In genomic region chr13:116941280-116942015, GRCm38 (mm10) we compare ENCODE assay signal across 12 mouse cellular contexts.
DNase-seq lines count a peak whose midpoint lies in the region; ATAC-seq lines count a peak whose summit lies in the region.
"Had no signal": no experiment of that assay in that cellular context is flagged by ENCODE, and none has a peak within 500 bp of the region (broad histone marks: within the 10 kb centered on the region; RNA-seq: fewer than 3 reads in every experiment).

No protein-coding gene starts in this region.

- no peak overlapping the region for H3K9ac ChIP-seq in limb, embryonic 11.5 days (ENCODE audit: low read length)
- H3K9ac ChIP-seq in embryonic facial prominence, embryonic 12.5 days, result no peak overlapping the region
- H3K9ac ChIP-seq in hindbrain, embryonic 14.5 days, result no peak overlapping the region
- no peak overlapping the region for H3K9ac ChIP-seq in neural tube, embryonic 15.5 days (replicated peaks)
- H3K9ac ChIP-seq: heart, embryonic 13.5 days; intestine, embryonic 15.5 days; limb, embryonic 15.5 days; lung, embryonic 15.5 days had no signal

- DNase-seq in limb, embryonic 11.5 days (ENCODE audit: low spot score), result no peak
- no peak for DNase-seq in limb, embryonic 10.5 days (ENCODE audit: low spot score)
- no peak for DNase-seq in hindbrain, embryonic 14.5 days (ENCODE audit: low spot score)
- no peak for DNase-seq in spleen, adult 12 weeks (ENCODE audit: low spot score)
- DNase-seq: cerebellum, adult 2 months had no signal

- no peaks in the 10 kb centered on the region for H3K27me3 ChIP-seq in limb, embryonic 11.5 days (ENCODE audit: control insufficient read depth, insufficient read depth, low read length)
- no peaks in the 10 kb centered on the region for H3K27me3 ChIP-seq in limb, embryonic 10.5 days (ENCODE audit: low read depth, poor library complexity, severe bottlenecking)
- H3K27me3 ChIP-seq in embryonic facial prominence, embryonic 12.5 days, result no peaks in the 10 kb centered on the region
- no peaks in the 10 kb centered on the region for H3K27me3 ChIP-seq in hindbrain, embryonic 14.5 days (ENCODE audit: control insufficient read depth, insufficient read depth, low read length)
- H3K27me3 ChIP-seq in neural tube, embryonic 15.5 days (replicated peaks), result no peaks in the 10 kb centered on the region
- H3K27me3 ChIP-seq: heart, embryonic 13.5 days; intestine, embryonic 15.5 days; limb, embryonic 15.5 days; lung, embryonic 15.5 days had no signal

- no peaks in the 10 kb centered on the region for H3K9me3 ChIP-seq in limb, embryonic 11.5 days (ENCODE audit: control insufficient read depth, low read length)
- H3K9me3 ChIP-seq in limb, embryonic 10.5 days (replicated peaks), result no peaks in the 10 kb centered on the region
- H3K9me3 ChIP-seq in embryonic facial prominence, embryonic 12.5 days, result no peaks in the 10 kb centered on the region
- H3K9me3 ChIP-seq in hindbrain, embryonic 14.5 days (ENCODE audit: control insufficient read depth, low read length), result no peaks in the 10 kb centered on the region
- H3K9me3 ChIP-seq in neural tube, embryonic 15.5 days (replicated peaks), result no peaks in the 10 kb centered on the region
- H3K9me3 ChIP-seq: heart, embryonic 13.5 days; intestine, embryonic 15.5 days; limb, embryonic 15.5 days; lung, embryonic 15.5 days had no signal

- no peaks in the 10 kb centered on the region for H3K36me3 ChIP-seq in limb, embryonic 11.5 days (ENCODE audit: control insufficient read depth, insufficient read depth, low read length)
- H3K36me3 ChIP-seq in limb, embryonic 10.5 days, result 0 out of 2 replicates have a peak, but pooled peaks cover 2% of the 10 kb centered on the region
- H3K36me3 ChIP-seq in embryonic facial prominence, embryonic 12.5 days, result no peaks in the 10 kb centered on the region
- no peaks in the 10 kb centered on the region for H3K36me3 ChIP-seq in hindbrain, embryonic 14.5 days (replicated peaks; ENCODE audit: control insufficient read depth, insufficient read depth)
- no peaks in the 10 kb centered on the region for H3K36me3 ChIP-seq in neural tube, embryonic 15.5 days
- H3K36me3 ChIP-seq: intestine, embryonic 15.5 days; limb, embryonic 15.5 days; lung, embryonic 15.5 days had no signal

- H3K4me2 ChIP-seq in limb, embryonic 11.5 days (ENCODE audit: low read depth, severe bottlenecking), result no peak overlapping the region
- H3K4me2 ChIP-seq in embryonic facial prominence, embryonic 12.5 days (replicated peaks), result no peak overlapping the region
- no peak overlapping the region for H3K4me2 ChIP-seq in hindbrain, embryonic 14.5 days (replicated peaks)
- no peak overlapping the region for H3K4me2 ChIP-seq in neural tube, embryonic 15.5 days
- H3K4me2 ChIP-seq: heart, embryonic 13.5 days; intestine, embryonic 15.5 days; limb, embryonic 15.5 days; lung, embryonic 15.5 days had no signal

- H3K4me1 ChIP-seq in limb, embryonic 11.5 days (ENCODE audit: control insufficient read depth, insufficient read depth, low read length), result 0 out of 2 replicates have a peak, but pooled peaks cover 2% of the 10 kb centered on the region
- peaks cover 7% of the 10 kb centered on the region; the same call in 1 of the 2 replicates for H3K4me1 ChIP-seq in limb, embryonic 10.5 days
- peaks cover 19% of the 10 kb centered on the region for H3K4me1 ChIP-seq in embryonic facial prominence, embryonic 12.5 days
- H3K4me1 ChIP-seq in hindbrain, embryonic 14.5 days (replicated peaks; ENCODE audit: control insufficient read depth, insufficient read depth, low read length), result peaks cover 9% of the 10 kb centered on the region; the same call in 1 of the 2 replicates
- H3K4me1 ChIP-seq in neural tube, embryonic 15.5 days, result peaks cover 27% of the 10 kb centered on the region; the same call in 1 of the 2 replicates
- H3K4me1 ChIP-seq: intestine, embryonic 15.5 days had no signal

- no peak overlapping the region for H3K27ac ChIP-seq in limb, embryonic 11.5 days (replicated peaks; ENCODE audit: low read depth, low read length)
- no peak overlapping the region for H3K27ac ChIP-seq in limb, embryonic 10.5 days
- H3K27ac ChIP-seq in embryonic facial prominence, embryonic 12.5 days, result no peak overlapping the region; the same call in 1 of the 2 replicates
- H3K27ac ChIP-seq in hindbrain, embryonic 14.5 days, result no peak overlapping the region
- H3K27ac ChIP-seq in neural tube, embryonic 15.5 days (replicated peaks), result peak overlapping the region; percentile 37; the same call in 1 of the 2 replicates
- H3K27ac ChIP-seq: heart, embryonic 13.5 days; intestine, embryonic 15.5 days; limb, embryonic 15.5 days; lung, embryonic 15.5 days had no signal

- peak; percentile 70 for ATAC-seq in limb, embryonic 11.5 days (ENCODE audit: insufficient number of reproducible peaks, low FRiP score, low TSS enrichment, low read depth)
- ATAC-seq in embryonic facial prominence, embryonic 12.5 days (ENCODE audit: insufficient number of reproducible peaks, insufficient read depth, low FRiP score, low TSS enrichment), result peak; percentile 56; the same call in 1 of the 2 replicates
- peak; percentile 41; the same call in 1 of the 2 replicates for ATAC-seq in hindbrain, embryonic 14.5 days (ENCODE audit: low FRiP score)
- ATAC-seq in neural tube, embryonic 15.5 days (ENCODE audit: low FRiP score), result no peak
- ATAC-seq in inflammation-experienced regulatory T-cells, adult 6 months, result no peak
- ATAC-seq: intestine, embryonic 15.5 days had no signal

- 60% methylated on average over 13 of the region's 13 CpGs for WGBS in limb, embryonic 11.5 days
- WGBS in limb, embryonic 10.5 days, result 68% methylated on average over 13 of the region's 13 CpGs
- WGBS in embryonic facial prominence, embryonic 12.5 days, result 45% methylated on average over 13 of the region's 13 CpGs
- 64% methylated on average over 13 of the region's 13 CpGs for WGBS in hindbrain, embryonic 14.5 days
- 57% methylated on average over 13 of the region's 13 CpGs for WGBS in neural tube, embryonic 15.5 days

- no peak overlapping the region for H3K4me3 ChIP-seq in limb, embryonic 11.5 days (ENCODE audit: low read depth, low read length)
- no peak overlapping the region for H3K4me3 ChIP-seq in limb, embryonic 10.5 days
- no peak overlapping the region for H3K4me3 ChIP-seq in embryonic facial prominence, embryonic 12.5 days
- H3K4me3 ChIP-seq in hindbrain, embryonic 14.5 days (replicated peaks; ENCODE audit: low read length), result no peak overlapping the region
- no peak overlapping the region for H3K4me3 ChIP-seq in neural tube, embryonic 15.5 days (replicated peaks)
- H3K4me3 ChIP-seq: heart, embryonic 13.5 days; intestine, embryonic 15.5 days; limb, embryonic 15.5 days; lung, embryonic 15.5 days had no signal

Comparison
In these comparisons a context has a peak if more than half of its experiments do, and no peak if none do; other contexts are left out.
1. ATAC-seq: peak in limb, embryonic 11.5 days (single experiment), embryonic facial prominence, embryonic 12.5 days (single experiment) and hindbrain, embryonic 14.5 days (single experiment); none in neural tube, embryonic 15.5 days (single experiment) and inflammation-experienced regulatory T-cells, adult 6 months (single experiment).